Mouse (Mus musculus) forebrain, embryonic 16.5 days (tissue): ENCODE measurements around the gene Nrbf2. TPM values are rescaled to one million over a fixed set of nuclear protein-coding genes. Genes with fewer than 3 reads are reported as not detected.

Experiments
- ATAC-seq: fragments of 200-750 bp; cut with Nextera tagmentation; 2 replicates; pipeline ENCODE4 v1.8.0; 2017; ENCODE audit warnings: mild to moderate bottlenecking, moderate library complexity
- H3K27ac ChIP-seq: fragments of 300-500 bp; sonication (generic); 2 replicates; pipeline ENCODE4 v1.5.1; 2014; ENCODE audit warnings: low read length, control low read depth
- H3K27me3 ChIP-seq: fragments of 300-500 bp; sonication (generic); replicated peaks from 2 replicates; pipeline ENCODE4 v1.6.1; 2014; ENCODE audit warnings: low read length; ENCODE audit not compliant: control insufficient read depth, insufficient read depth
- H3K36me3 ChIP-seq: fragments of 300-500 bp; sonication (generic); 2 replicates; pipeline ENCODE4 v1.6.1; 2014; ENCODE audit not compliant: control insufficient read depth, insufficient read depth
- H3K4me1 ChIP-seq: fragments of 300-500 bp; sonication (generic); replicated peaks from 2 replicates; pipeline ENCODE4 v1.6.1; 2014; ENCODE audit warnings: low read length; ENCODE audit not compliant: control insufficient read depth, insufficient read depth
- H3K4me2 ChIP-seq: fragments of 300-500 bp; sonication (generic); 2 replicates; pipeline ENCODE4 v1.6.1; 2014; ENCODE audit warnings: mild to moderate bottlenecking, low read length, control low read depth
- H3K4me3 ChIP-seq: fragments of 300-500 bp; sonication (generic); replicated peaks from 2 replicates; pipeline ENCODE4 v1.5.1; 2014; ENCODE audit warnings: mild to moderate bottlenecking, low read length, control low read depth
- H3K9ac ChIP-seq: fragments of 300-500 bp; sonication (generic); replicated peaks from 2 replicates; pipeline ENCODE4 v1.6.1; 2014; ENCODE audit warnings: low read depth, low read length, control low read depth
- H3K9me3 ChIP-seq: fragments of 300-500 bp; sonication (generic); 2 replicates; pipeline ENCODE4 v1.6.1; 2016; ENCODE audit warnings: low read length; ENCODE audit not compliant: control insufficient read depth
- WGBS: fragments of 180-500 bp; shearing (Covaris S2); extraction: QIAGEN DNeasy Blood & Tissue Kit; methylation state at CpG from one replicate; pipeline ENCODE4 v1.1.7; 2014; 5-methylcytosine and 5-hydroxymethylcytosine counted together
- polyA plus RNA-seq: library from polyadenylated mRNA; unstranded; fragments of >200 nt; fragmentation: Nextera tagmentation; extraction: Ambion mirVana; gene quantifications from 2 replicates; pipeline ENCODE4 v1.2.1, GENCODE M21; 2015

The Nrbf2 gene
- 42.0 and 42.5 TPM in 2 replicates for polyA plus RNA-seq

DNA sequence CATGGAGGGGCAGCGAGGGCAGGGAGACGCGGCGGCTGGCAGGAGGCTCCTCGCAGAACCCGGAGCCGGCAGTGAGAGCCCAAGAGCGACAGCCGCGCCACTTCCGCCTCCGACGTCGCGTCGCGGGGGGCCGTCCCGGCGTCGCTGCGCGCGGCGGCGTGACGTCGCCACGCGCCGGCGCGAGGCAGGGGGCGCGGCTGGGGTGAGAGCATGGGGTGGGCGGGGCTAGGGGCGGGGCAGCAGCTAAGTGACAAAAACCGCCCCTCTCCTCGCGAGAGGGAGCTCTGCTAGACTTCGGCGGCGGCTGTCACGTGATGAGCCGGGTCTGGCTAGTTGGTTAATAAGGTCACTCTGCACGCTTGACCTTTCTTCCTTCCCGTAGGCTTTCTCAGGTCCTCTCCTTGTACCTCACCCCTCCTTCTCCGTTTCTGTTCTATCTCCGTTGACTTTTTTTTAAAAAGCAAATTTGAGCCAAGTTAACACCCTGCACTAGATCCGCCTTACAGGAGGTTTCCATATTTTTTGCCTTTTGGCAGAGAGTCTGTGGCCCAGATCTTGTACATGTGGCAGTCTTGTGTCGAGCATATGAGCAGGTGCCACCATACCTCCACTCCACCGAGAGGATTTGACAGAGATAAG, at the start of gene Nrbf2:
Nrbf2 (minus strand) TSS at position 130 of the 639 bp plus-strand sequence.
- 3% methylated on average over 45 of the region's 52 CpGs for WGBS
- peak; percentile 96 for ATAC-seq
- Histone ChIP-seq H3K4me3 (peak within 1 kb of the TSS; percentile 58), H3K36me3 (no peaks in the 10 kb centered on the region), H3K4me1 (peaks cover 17% of the 10 kb centered on the region), H3K9me3 (no peaks in the 10 kb centered on the region), H3K9ac (peak within 1 kb of the TSS; percentile 79), H3K27me3 (no peaks in the 10 kb centered on the region), H3K27ac (peak within 1 kb of the TSS; percentile 69), H3K4me2 (peak within 1 kb of the TSS; percentile 87)

DNA sequence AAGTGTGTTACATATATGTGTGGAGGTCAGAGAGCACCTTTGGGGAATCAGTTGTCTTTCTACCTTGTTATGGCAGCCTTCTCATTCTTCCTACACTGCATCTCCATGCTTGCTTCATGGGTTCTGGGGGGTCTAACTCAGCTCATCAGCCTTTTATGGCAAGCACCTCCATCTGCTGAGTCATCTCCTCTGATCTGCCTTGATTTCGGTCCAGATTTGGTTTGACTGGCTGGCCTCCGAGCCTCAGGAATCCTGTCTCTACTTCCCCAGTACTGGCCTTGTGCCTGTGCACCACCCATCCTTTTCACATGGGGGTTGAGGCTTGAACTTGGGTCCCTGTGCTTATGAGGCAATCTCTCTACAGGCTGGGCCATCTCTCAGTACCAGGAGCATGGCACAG, 45.5 kb upstream of the Nrbf2 start:
- no peak overlapping the region for H3K27ac ChIP-seq
- H3K4me2 ChIP-seq: no peak overlapping the region
- peaks cover 4% of the 10 kb centered on the region; the same call in 1 of the 2 replicates for H3K4me1 ChIP-seq
- 77% methylated on average over 2 of the region's 2 CpGs for WGBS
- H3K9me3 ChIP-seq: no peaks in the 10 kb centered on the region
- ATAC-seq: no peak
- H3K36me3 ChIP-seq: no peaks in the 10 kb centered on the region
- H3K4me3 ChIP-seq: no peak overlapping the region
- H3K9ac ChIP-seq: no peak overlapping the region
- no peaks in the 10 kb centered on the region; the same call in 1 of the 2 replicates for H3K27me3 ChIP-seq

DNA sequence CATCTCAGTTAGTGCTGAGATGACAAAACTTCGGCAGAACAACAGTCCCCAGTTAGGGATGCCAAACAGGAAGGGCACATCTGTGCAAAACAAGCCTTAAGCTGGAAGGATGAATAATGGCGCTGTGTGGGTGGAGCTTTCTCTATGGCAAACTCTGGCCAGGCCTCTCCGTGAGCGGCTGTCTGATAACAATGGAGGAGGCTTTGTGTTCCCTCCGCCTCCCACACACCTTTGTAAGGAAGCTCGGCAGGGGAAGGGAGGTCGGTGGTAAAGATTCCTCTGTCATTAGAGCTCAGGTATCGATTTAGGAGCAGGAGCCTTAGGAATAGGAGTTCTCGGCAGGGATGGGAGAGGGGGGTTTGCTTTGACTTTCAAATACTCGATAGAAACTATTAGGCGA, 44.6 kb upstream of the Nrbf2 start:
- no peaks in the 10 kb centered on the region for H3K36me3 ChIP-seq
- no peak overlapping the region for H3K9ac ChIP-seq
- H3K27me3 ChIP-seq: no peaks in the 10 kb centered on the region; the same call in 1 of the 2 replicates
- WGBS: 19% methylated on average over 11 of the region's 11 CpGs
- H3K4me1 ChIP-seq: peaks cover 4% of the 10 kb centered on the region; the same call in 1 of the 2 replicates
- H3K4me3 ChIP-seq: no peak overlapping the region
- H3K27ac ChIP-seq: no peak overlapping the region
- no peak overlapping the region for H3K4me2 ChIP-seq
- ATAC-seq: no peak
- no peaks in the 10 kb centered on the region for H3K9me3 ChIP-seq

DNA sequence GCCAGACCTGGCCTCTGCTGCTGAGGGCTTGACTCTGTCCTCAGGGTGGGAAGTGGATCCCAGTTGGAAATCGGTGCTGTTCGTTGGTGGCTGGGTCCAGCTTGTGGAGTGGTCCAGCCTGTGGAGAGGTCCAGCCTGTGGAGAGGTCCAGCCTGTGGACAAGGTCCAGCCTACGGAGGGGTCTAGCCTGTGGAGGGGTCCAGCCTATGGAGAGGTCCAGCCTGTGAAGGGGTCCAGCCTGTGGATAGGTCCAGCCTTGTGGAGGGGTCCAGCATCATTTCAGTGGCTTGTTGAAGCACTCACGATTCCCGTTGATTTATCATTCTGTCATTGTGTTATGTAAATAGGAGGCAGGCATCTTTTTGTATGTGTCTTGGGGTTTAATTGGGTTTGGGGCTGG, 43.1 kb upstream of the Nrbf2 start:
- Histone ChIP-seq H3K36me3 (no peaks in the 10 kb centered on the region), H3K4me3 (no peak overlapping the region), H3K27ac (no peak overlapping the region), H3K9me3 (no peaks in the 10 kb centered on the region), H3K9ac (no peak overlapping the region), H3K4me1 (peaks cover 4% of the 10 kb centered on the region; the same call in 1 of the 2 replicates), H3K27me3 (no peaks in the 10 kb centered on the region; the same call in 1 of the 2 replicates), H3K4me2 (no peak overlapping the region)
- WGBS: 83% methylated on average over 5 of the region's 5 CpGs
- no peak for ATAC-seq

DNA sequence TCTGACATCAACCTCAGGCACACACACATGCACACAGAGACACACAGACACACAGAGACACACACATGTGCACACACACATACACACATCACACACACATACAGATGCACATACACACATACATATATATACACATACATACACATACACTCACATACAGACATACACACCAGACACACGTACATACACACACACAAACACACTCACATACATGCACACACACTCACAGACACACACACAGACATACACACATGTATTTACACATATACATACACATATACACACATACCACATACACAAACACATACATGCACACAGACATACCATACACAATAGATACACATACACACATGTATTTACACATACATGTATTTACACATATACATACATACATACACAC, 38.9 kb upstream of the Nrbf2 start:
- ATAC-seq: no peak
- Histone ChIP-seq H3K36me3 (no peaks in the 10 kb centered on the region), H3K9ac (no peak overlapping the region), H3K9me3 (no peaks in the 10 kb centered on the region), H3K27me3 (peaks cover 3% of the 10 kb centered on the region; the same call in 1 of the 2 replicates), H3K4me2 (no peak overlapping the region), H3K27ac (no peak overlapping the region), H3K4me1 (peaks cover 3% of the 10 kb centered on the region), H3K4me3 (no peak overlapping the region)
- 66% methylated on average over 1 of the region's 1 CpGs for WGBS

DNA sequence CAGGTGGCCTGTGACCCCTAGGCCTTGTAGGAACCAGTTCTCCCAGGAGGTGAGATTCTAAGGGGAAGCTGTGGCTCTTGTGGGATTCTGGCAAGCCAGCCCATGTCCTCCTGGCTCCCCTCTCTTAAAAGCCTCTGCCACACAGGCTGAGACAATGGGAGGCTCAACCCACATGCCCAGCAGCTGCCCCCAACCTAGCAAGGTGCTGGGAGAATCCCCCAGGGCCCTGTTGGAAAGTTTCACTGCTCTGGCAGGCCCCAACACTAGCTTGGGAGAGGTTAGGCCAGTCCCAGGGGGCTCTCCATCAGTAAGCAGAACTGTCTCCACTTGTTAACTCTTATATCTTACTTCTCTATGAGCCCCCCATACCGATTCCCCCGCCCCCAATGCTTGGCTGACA, 36.3 kb upstream of the Nrbf2 start:
- Histone ChIP-seq H3K27me3 (peaks cover 9% of the 10 kb centered on the region; the same call in 1 of the 2 replicates), H3K4me2 (no peak overlapping the region), H3K4me3 (no peak overlapping the region), H3K27ac (no peak overlapping the region), H3K36me3 (no peaks in the 10 kb centered on the region), H3K9ac (no peak overlapping the region), H3K9me3 (no peaks in the 10 kb centered on the region), H3K4me1 (peaks cover 10% of the 10 kb centered on the region)
- no peak for ATAC-seq
- 88% methylated on average over 2 of the region's 2 CpGs for WGBS

DNA sequence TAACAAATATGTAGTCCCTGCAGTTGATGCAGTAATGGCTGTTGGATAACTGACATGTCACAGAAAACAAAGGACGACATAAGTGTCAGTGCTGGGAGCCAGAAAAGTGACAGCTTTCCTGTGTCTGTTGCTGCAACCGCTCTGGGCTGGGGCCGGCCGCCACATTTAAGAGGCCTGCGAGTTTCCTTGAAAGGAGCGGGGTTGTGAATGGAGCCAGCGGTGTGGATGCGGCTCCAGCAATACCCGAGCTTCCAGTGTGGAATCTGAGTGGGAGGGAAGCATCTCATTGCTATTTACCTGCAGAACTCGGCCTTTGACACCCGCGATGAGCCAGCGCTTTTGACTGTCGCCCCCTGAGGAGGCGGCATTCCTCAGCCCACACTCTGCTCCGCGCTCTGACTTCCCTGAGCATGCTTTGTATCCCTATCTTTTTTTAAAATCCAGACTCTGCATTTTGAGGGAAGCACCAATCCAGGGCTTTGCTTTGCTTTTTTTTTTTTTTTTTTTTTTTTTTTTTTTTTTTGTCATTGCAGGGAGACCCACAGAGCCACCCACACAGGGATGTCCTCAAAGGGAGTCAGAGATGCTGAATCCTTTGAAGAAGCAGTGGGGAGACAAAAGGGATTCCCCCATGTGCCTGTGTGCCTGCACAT, 35.2 kb upstream of the Nrbf2 start:
- Histone ChIP-seq H3K4me3 (0 out of 2 replicates have a peak overlapping the region, but pooled peaks have one; percentile 2), H3K27me3 (peaks cover 9% of the 10 kb centered on the region; the same call in 1 of the 2 replicates), H3K9ac (0 out of 2 replicates have a peak overlapping the region, but pooled peaks have one; percentile 10), H3K27ac (no peak overlapping the region), H3K4me1 (peaks cover 10% of the 10 kb centered on the region), H3K36me3 (no peaks in the 10 kb centered on the region), H3K9me3 (no peaks in the 10 kb centered on the region), H3K4me2 (peak overlapping the region; percentile 16; the same call in 1 of the 2 replicates)
- ATAC-seq: peak; percentile 27; the same call in 1 of the 2 replicates
- 6% methylated on average over 17 of the region's 17 CpGs for WGBS

DNA sequence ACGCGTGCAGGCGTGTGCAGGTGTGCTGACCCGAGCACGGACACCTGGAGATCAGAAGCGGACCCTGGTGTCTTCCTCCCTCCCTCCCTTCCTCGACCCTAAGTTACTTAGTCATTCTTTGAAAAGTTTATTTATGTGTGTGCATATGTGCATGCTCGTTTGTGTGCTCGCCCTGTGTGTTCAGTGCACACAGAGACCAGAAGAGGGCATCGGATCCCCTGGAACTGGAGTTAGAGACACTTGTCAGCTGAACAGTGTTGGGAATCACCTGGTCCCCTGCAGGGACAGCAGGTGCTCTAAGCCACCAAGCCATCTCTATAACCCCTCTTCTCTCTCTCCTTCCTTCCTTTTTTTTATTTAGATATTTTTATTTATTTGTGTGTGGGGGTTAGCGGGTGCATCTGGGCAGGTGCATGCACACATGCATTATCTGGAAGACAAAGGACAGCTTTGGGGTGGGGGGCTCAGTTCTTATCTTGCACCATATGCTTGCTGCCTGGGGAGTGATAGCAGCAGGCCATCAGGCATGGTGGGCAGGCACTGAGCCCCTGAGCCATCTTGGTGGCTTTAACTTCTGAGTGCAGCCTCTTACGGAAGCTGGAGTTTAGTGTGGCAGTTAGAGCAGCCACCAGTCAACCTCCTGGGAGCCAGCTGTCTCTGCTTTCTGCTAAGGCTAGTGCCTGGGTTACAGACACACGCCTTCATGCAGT, 34.1 kb upstream of the Nrbf2 start:
- 67% methylated on average over 13 of the region's 13 CpGs for WGBS
- no peaks in the 10 kb centered on the region for H3K9me3 ChIP-seq
- ATAC-seq: no peak
- H3K27me3 ChIP-seq: peaks cover 9% of the 10 kb centered on the region; the same call in 1 of the 2 replicates
- H3K4me3 ChIP-seq: no peak overlapping the region
- peaks cover 10% of the 10 kb centered on the region for H3K4me1 ChIP-seq
- no peak overlapping the region for H3K9ac ChIP-seq
- H3K27ac ChIP-seq: no peak overlapping the region
- no peaks in the 10 kb centered on the region for H3K36me3 ChIP-seq
- H3K4me2 ChIP-seq: no peak overlapping the region

DNA sequence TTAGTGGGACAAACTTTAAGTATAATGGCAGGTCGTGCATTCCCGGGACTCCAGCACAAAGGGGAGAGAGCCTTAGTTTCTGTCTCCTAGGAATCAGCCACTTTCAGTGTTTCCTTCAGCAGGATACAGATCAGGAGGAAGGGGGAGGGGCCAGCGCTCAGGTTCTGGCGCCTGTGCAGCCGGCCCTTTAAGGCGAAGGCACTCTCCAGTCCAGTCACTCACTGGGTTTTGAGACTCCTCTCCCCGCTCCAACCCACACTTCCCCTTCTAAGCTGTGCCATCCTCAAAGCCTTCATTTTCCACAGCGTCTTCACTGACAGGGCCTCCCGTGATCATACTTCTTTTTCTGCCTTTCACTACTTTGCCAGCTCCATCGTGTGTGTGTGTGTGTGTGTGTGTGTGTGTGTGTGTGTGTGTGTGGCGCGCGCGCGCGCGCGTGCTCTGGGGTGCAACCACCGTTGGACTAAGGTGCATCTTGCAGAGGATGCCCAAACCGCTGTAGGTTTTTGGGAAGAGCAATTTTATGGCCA, 32.9 kb upstream of the Nrbf2 start:
- H3K9ac ChIP-seq: peak overlapping the region; percentile 37; the same call in 1 of the 2 replicates
- no peak for ATAC-seq

More for the DNA sequence above, 32.9 kb upstream of the Nrbf2 start:
- Histone ChIP-seq H3K27ac (no peak overlapping the region), H3K36me3 (no peaks in the 10 kb centered on the region), H3K4me1 (peaks cover 10% of the 10 kb centered on the region), H3K4me2 (peak overlapping the region; percentile 49), H3K4me3 (peak overlapping the region; percentile 25), H3K9me3 (no peaks in the 10 kb centered on the region), H3K27me3 (peaks cover 9% of the 10 kb centered on the region; the same call in 1 of the 2 replicates)
- WGBS: 2% methylated on average over 20 of the region's 20 CpGs
